Mouse (Mus musculus): Measurements from ENCODE around the gene Phykpl.

DNA sequence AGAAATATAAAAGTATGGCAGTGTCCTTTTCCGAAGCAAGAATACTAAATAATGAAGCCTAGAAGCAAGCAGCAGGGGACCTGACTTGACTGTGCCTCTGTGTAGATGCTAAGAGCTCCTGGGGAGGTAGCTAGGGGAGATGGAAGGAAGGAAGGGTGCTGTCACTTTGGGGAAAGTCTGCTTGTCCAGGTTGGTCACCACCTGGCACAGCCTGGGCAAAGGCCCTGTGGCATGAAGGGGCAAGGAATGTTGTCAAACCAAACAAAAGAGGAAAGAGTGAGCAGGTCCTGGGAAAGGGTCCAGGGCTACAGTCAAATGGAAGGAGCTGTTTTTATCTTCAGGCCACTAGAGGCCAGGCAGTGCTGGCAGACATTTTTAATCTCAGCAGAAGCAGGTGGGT, 2.5 kb downstream of the Phykpl start:
- TF ChIP-seq CTCF (IDR thresholded peaks at IDR 0.05; ENCODE audit: low read depth) (no peak), EP300 (IDR thresholded peaks at IDR 0.05; ENCODE audit: low read depth) (no peak)
